Mouse (Mus musculus) liver, adult (tissue): Measurements from ENCODE around the gene Gm43518.

Experiments
- GATA4 ChIP-seq: IDR thresholded peaks from 2 replicates; pipeline ENCODE4 v1.6.1; 2014; ENCODE audit warnings: mild to moderate bottlenecking, low read length; ENCODE audit not compliant: insufficient replicate concordance

Gm43518 gene

GRCm38 (mm10) chr5:123961046-123961445 is 33.8 kb downstream of the Gm43518 start:
- no peak for TF ChIP-seq GATA4

GRCm38 (mm10) chr5:123964208-123964607 is 37.0 kb downstream of the Gm43518 start:
- TF ChIP-seq GATA4, result no peak

- no peak for TF ChIP-seq GATA4
Observed at GRCm38 (mm10) chr5:123966759-123967158, 39.5 kb downstream of the Gm43518 start.

GRCm38 (mm10) chr5:123968468-123968867 is 41.2 kb downstream of the Gm43518 start:
- TF ChIP-seq GATA4, result no peak

GRCm38 (mm10) chr5:123969216-123969615 is 42.0 kb downstream of the Gm43518 start:
- TF ChIP-seq GATA4, result no peak

- TF ChIP-seq GATA4, result no peak
Observed at GRCm38 (mm10) chr5:123970576-123970975, 43.4 kb downstream of the Gm43518 start.

- TF ChIP-seq GATA4, result no peak
Observed at GRCm38 (mm10) chr5:123972453-123972852, 45.2 kb downstream of the Gm43518 start.

GRCm38 (mm10) chr5:123973299-123974178 is 46.3 kb downstream of the Gm43518 start, which contains the start of gene Hip1r:
TSS of gene Hip1r (plus strand) at chr5:123973628.
- no peak for TF ChIP-seq GATA4

GRCm38 (mm10) chr5:123974179-123974485 is 46.9 kb downstream of the Gm43518 start:
- TF ChIP-seq GATA4, result no peak

GRCm38 (mm10) chr5:123974616-123975111 is 47.4 kb downstream of the Gm43518 start:
- no peak for TF ChIP-seq GATA4

GRCm38 (mm10) chr5:123975668-123976180 is 48.5 kb downstream of the Gm43518 start:
- TF ChIP-seq GATA4, result no peak

- no peak for TF ChIP-seq GATA4
Observed at GRCm38 (mm10) chr5:123977231-123977630, 50.0 kb downstream of the Gm43518 start.

GRCm38 (mm10) chr5:123978131-123978530 is 50.9 kb downstream of the Gm43518 start:
- TF ChIP-seq GATA4, result no peak

- no peak for TF ChIP-seq GATA4
Observed at GRCm38 (mm10) chr5:123979221-123979979, 52.2 kb downstream of the Gm43518 start.

GRCm38 (mm10) chr5:123979980-123980369 is 52.8 kb downstream of the Gm43518 start:
- TF ChIP-seq GATA4, result no peak

GRCm38 (mm10) chr5:123980521-123981249 is 53.5 kb downstream of the Gm43518 start:
- TF ChIP-seq GATA4, result no peak

GRCm38 (mm10) chr5:123981250-123981554 is 54.0 kb downstream of the Gm43518 start:
- no peak for TF ChIP-seq GATA4
